Mouse (Mus musculus): ENCODE results near the gene Rab3a. TPM values are rescaled to one million over a fixed set of nuclear protein-coding genes. Genes with fewer than 3 reads are reported as not detected.
A peak's percentile ranks its signal among the peaks of the same experiment; 100 is the strongest.

Gene Rab3a
- polyA plus RNA-seq, 1 experiment from 2014 or later, result 70.3 TPM

DNA sequence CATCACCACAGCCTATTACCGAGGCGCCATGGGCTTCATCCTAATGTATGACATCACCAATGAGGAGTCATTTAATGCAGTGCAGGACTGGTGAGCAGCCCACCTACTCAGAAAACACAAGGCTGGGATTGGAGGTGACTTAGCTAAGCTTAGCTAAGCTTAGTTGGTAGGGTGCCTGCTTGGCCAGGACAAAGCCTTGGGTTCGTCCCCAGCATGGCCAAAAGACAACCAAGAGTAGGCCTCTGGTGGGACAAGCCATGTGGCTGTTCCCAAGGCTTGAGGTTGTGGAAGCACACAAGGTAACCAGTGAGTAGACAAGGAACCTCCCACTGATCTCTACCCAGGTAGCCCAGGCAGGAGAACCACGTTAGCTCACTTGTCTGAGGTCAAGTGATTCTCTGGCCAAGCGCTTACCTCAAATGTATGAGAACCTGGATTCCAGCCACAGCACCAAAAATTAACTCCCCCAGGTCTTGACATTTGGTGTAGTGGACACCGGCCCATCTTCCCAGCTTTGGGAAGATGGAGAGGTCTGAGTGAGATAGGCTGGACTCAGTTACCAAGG lies 2.1 kb downstream of the Rab3a start:
- H3K27me3 ChIP-seq (ENCODE audit: insufficient read depth, poor library complexity, severe bottlenecking), result peaks cover 18% of the 10 kb centered on the region
- H3K9me3 ChIP-seq, result no peaks in the 10 kb centered on the region
- H3K27ac ChIP-seq, result no peak overlapping the region
- no peak overlapping the region for H3K4me3 ChIP-seq
- no peak for DNase-seq (ENCODE audit: low spot score)
- WGBS, result 91% methylated on average over 6 of the region's 6 CpGs
- peaks cover 72% of the 10 kb centered on the region for H3K4me1 ChIP-seq (replicated peaks)
- H3K36me3 ChIP-seq, result peaks cover 27% of the 10 kb centered on the region

GRCm38 (mm10) chr8:70757523-70758307 lies 3.2 kb downstream of the Rab3a start:
- Histone ChIP-seq H3K36me3 (peaks cover 27% of the 10 kb centered on the region), H3K4me3 (no peak overlapping the region), H3K27me3 (ENCODE audit: insufficient read depth, poor library complexity, severe bottlenecking) (peaks cover 18% of the 10 kb centered on the region), H3K9me3 (no peaks in the 10 kb centered on the region), H3K4me1 (replicated peaks) (peaks cover 68% of the 10 kb centered on the region), H3K27ac (no peak overlapping the region)
- 66% methylated on average over 22 of the region's 22 CpGs for WGBS
- peak; percentile 43 for DNase-seq (ENCODE audit: low spot score)

DNA sequence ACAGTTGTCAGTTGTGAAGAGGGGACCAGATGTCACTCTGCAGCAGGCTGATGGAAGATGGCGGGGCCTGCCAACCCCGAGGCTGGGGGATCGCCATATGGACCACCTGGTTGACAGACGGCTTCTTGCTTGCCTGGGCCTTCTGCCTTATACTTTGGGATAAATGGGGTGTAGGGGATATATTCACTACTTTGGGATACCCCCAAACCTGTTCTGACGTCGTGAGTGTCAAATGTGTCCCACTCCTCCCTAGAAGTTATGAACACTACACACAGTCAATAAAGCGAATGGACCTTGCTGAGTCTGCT lies 3.8 kb downstream of the Rab3a start:
- H3K27me3 ChIP-seq (ENCODE audit: insufficient read depth, poor library complexity, severe bottlenecking), result peaks cover 18% of the 10 kb centered on the region
- no peak for DNase-seq (ENCODE audit: low spot score)
- H3K27ac ChIP-seq, result no peak overlapping the region
- H3K4me3 ChIP-seq, result peak overlapping the region; percentile 2; the same call in 1 of the 2 replicates
- 81% methylated on average over 7 of the region's 7 CpGs for WGBS
- peaks cover 62% of the 10 kb centered on the region for H3K4me1 ChIP-seq (replicated peaks)
- no peaks in the 10 kb centered on the region for H3K9me3 ChIP-seq
- H3K36me3 ChIP-seq, result peaks cover 27% of the 10 kb centered on the region

- Histone ChIP-seq H3K36me3 (peaks cover 31% of the 10 kb centered on the region), H3K4me1 (replicated peaks) (peaks cover 58% of the 10 kb centered on the region), H3K4me3 (peak overlapping the region; percentile 81; the same call in 1 of the 2 replicates), H3K27me3 (ENCODE audit: insufficient read depth, poor library complexity, severe bottlenecking) (peaks cover 18% of the 10 kb centered on the region), H3K9me3 (no peaks in the 10 kb centered on the region), H3K27ac (0 out of 2 replicates have a peak overlapping the region, but pooled peaks have one; percentile 16)
- no peak for DNase-seq (ENCODE audit: low spot score)
- 73% methylated on average over 19 of the region's 19 CpGs for WGBS
Measured at GRCm38 (mm10) chr8:70758616-70759561, 4.4 kb downstream of the Rab3a start.

DNA sequence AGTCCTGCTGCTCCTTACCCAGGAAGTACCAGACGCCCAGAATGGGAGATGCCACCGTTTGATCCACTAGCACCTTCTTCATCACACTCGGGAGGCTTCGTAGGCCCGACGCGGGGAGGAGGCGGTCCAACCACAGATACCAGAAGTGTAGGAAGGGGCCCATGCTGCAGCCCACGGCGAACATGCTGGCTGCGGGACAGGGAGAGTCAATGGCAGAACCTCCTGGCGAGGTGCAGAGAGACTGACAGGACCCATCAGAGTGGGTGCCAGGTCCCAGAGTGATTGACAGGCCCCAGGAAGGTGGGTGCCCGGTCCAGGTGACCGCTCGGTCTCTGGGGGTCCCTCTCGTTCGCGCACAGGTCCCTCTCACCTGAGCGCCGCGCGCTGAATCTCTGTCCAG lies 5.9 kb downstream of the Rab3a start:
- no peaks in the 10 kb centered on the region for H3K9me3 ChIP-seq
- WGBS, result 2% methylated on average over 22 of the region's 22 CpGs
- H3K27ac ChIP-seq, result peak overlapping the region; percentile 86
- peak overlapping the region; percentile 81 for H3K4me3 ChIP-seq
- H3K27me3 ChIP-seq (ENCODE audit: insufficient read depth, poor library complexity, severe bottlenecking), result peaks cover 14% of the 10 kb centered on the region
- no peak for DNase-seq (ENCODE audit: low spot score)
- H3K4me1 ChIP-seq (replicated peaks), result peaks cover 56% of the 10 kb centered on the region
- peaks cover 36% of the 10 kb centered on the region for H3K36me3 ChIP-seq

DNA sequence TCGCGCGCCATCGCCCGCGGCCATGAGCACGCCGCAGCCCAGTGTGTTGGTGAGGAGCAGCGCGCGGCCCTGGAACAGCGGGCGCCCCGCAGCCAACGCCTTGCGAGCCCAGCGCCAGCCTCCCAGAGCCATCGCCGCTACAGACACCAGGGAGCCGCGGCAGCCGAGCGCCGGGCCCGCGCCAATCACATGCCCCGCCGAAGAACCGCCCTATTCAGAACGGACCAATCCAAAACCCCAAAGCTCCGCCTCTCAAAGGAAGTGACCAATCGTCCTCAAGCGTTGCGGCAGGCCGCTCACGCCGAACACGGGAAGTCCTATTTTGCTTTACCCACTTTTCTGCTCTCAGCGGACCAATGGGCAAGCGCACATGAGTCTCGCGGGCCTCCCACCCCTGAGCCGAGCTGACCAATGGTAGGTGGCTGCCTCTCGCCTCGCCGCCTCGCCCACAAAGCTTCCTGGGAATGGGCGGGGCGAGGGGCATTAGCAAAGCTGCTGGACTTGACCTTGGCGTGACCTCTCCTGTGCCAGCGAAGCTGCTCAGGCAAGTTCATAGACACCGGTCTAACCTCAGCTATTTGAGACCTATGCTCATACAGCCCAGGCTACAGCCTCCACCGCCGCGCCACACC lies 6.4 kb downstream of the Rab3a start, which contains the start of gene Mpv17l2:
TSS of gene Mpv17l2 (minus strand) at position 172 of the 632 bp plus-strand sequence.
- H3K27me3 ChIP-seq (ENCODE audit: insufficient read depth, poor library complexity, severe bottlenecking), result peaks cover 12% of the 10 kb centered on the region
- H3K4me1 ChIP-seq (replicated peaks), result peaks cover 56% of the 10 kb centered on the region
- peaks cover 36% of the 10 kb centered on the region for H3K36me3 ChIP-seq
- peak; percentile 98 for DNase-seq (ENCODE audit: low spot score)
- H3K27ac ChIP-seq, result peak within 1 kb of the TSS; percentile 86
- WGBS, result under 1% methylated on average over 55 of the region's 55 CpGs
- peak within 1 kb of the TSS; percentile 81 for H3K4me3 ChIP-seq
- no peaks in the 10 kb centered on the region for H3K9me3 ChIP-seq

DNA sequence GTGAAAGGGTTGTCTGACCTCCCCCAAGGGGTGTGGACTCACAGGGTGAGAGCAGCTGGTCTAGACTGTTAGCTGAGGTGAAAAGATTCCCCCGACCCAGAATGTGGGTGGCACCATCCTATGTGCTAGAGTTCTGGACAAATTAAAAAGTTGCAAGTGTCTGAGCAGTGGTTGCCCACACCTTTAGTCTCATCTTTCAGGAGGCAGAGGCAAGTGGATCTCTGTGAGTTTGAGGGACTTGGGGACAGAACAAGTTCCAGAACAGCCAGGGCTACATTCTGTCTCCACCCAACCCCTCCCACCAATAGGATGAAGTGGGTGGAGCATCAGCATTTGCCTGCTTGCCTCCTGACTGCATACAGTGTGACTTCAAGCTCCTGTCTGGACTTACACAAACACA lies 7.6 kb downstream of the Rab3a start:
- no peak overlapping the region for H3K27ac ChIP-seq
- H3K36me3 ChIP-seq, result peaks cover 25% of the 10 kb centered on the region
- 91% methylated on average over 1 of the region's 1 CpGs for WGBS
- H3K27me3 ChIP-seq (ENCODE audit: insufficient read depth, poor library complexity, severe bottlenecking), result peaks cover 15% of the 10 kb centered on the region
- no peak overlapping the region for H3K4me3 ChIP-seq
- no peak for DNase-seq (ENCODE audit: low spot score)
- H3K4me1 ChIP-seq (replicated peaks), result peaks cover 67% of the 10 kb centered on the region
- H3K9me3 ChIP-seq, result no peaks in the 10 kb centered on the region

GRCm38 (mm10) chr8:70763354-70763753 lies 8.9 kb downstream of the Rab3a start:
- Histone ChIP-seq H3K4me1 (replicated peaks) (peaks cover 66% of the 10 kb centered on the region), H3K36me3 (peaks cover 23% of the 10 kb centered on the region), H3K9me3 (no peaks in the 10 kb centered on the region), H3K27me3 (ENCODE audit: insufficient read depth, poor library complexity, severe bottlenecking) (peaks cover 27% of the 10 kb centered on the region), H3K27ac (no peak overlapping the region; the same call in 1 of the 2 replicates), H3K4me3 (no peak overlapping the region)
- peak; percentile 69 for DNase-seq (ENCODE audit: low spot score)
- WGBS, result 6% methylated on average over 3 of the region's 3 CpGs

GRCm38 (mm10) chr8:70764026-70764425 lies 9.5 kb downstream of the Rab3a start:
- Histone ChIP-seq H3K4me1 (replicated peaks) (peaks cover 65% of the 10 kb centered on the region), H3K27me3 (ENCODE audit: insufficient read depth, poor library complexity, severe bottlenecking) (peaks cover 31% of the 10 kb centered on the region), H3K36me3 (peaks cover 25% of the 10 kb centered on the region), H3K9me3 (no peaks in the 10 kb centered on the region), H3K27ac (no peak overlapping the region; the same call in 1 of the 2 replicates), H3K4me3 (no peak overlapping the region)
- WGBS, result 86% methylated on average over 8 of the region's 8 CpGs
- DNase-seq (ENCODE audit: low spot score), result no peak

GRCm38 (mm10) chr8:70764676-70765075 lies 10.2 kb downstream of the Rab3a start:
- 94% methylated on average over 13 of the region's 13 CpGs for WGBS
- peaks cover 32% of the 10 kb centered on the region for H3K36me3 ChIP-seq
- H3K4me3 ChIP-seq, result no peak overlapping the region
- H3K27ac ChIP-seq, result no peak overlapping the region
- no peaks in the 10 kb centered on the region for H3K9me3 ChIP-seq
- peaks cover 31% of the 10 kb centered on the region for H3K27me3 ChIP-seq (ENCODE audit: insufficient read depth, poor library complexity, severe bottlenecking)
- H3K4me1 ChIP-seq (replicated peaks), result peaks cover 65% of the 10 kb centered on the region
- DNase-seq (ENCODE audit: low spot score), result no peak

DNA sequence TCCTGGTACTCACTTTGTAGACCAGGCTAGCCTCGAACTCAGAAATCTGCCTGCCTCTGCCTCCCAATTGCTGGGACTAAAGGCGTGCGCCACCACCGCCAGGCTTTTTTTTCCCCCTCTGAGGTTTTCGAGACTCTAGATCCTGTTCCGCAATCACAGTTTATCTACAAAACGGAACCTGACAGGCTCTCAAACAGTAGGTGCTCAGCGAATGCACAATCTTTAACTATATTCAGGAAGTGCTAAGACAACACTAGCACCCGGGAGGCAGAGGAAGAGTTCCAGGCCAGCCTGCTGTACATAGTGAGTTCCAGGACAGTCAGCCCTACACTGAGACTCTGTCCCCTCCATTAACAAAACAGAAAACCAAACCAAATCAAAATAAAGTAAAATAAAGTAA lies 10.8 kb downstream of the Rab3a start:
- Histone ChIP-seq H3K4me3 (peak overlapping the region; percentile 50), H3K36me3 (peaks cover 38% of the 10 kb centered on the region), H3K27me3 (ENCODE audit: insufficient read depth, poor library complexity, severe bottlenecking) (peaks cover 31% of the 10 kb centered on the region), H3K9me3 (no peaks in the 10 kb centered on the region), H3K4me1 (replicated peaks) (peaks cover 61% of the 10 kb centered on the region), H3K27ac (no peak overlapping the region)
- DNase-seq (ENCODE audit: low spot score), result no peak
- 81% methylated on average over 9 of the region's 9 CpGs for WGBS

GRCm38 (mm10) chr8:70765838-70766570 lies 11.5 kb downstream of the Rab3a start:
- peak overlapping the region; percentile 77 for H3K27ac ChIP-seq
- H3K27me3 ChIP-seq (ENCODE audit: insufficient read depth, poor library complexity, severe bottlenecking), result peaks cover 34% of the 10 kb centered on the region
- H3K4me1 ChIP-seq (replicated peaks), result peaks cover 57% of the 10 kb centered on the region
- WGBS, result 2% methylated on average over 34 of the region's 34 CpGs
- DNase-seq (ENCODE audit: low spot score), result peak; percentile 56
- peaks cover 45% of the 10 kb centered on the region for H3K36me3 ChIP-seq
- peak overlapping the region; percentile 50 for H3K4me3 ChIP-seq
- no peaks in the 10 kb centered on the region for H3K9me3 ChIP-seq
